Mouse (Mus musculus) olfactory bulb, adult 2 months (tissue): ENCODE data around the gene Pdia6.

Experiments
- CTCF ChIP-seq: fragments of 200-500 bp; IDR thresholded peaks from 2 replicates; pipeline ENCODE4 v1.5.1; 2012; ENCODE audit warnings: low read depth, mild to moderate bottlenecking, low read length, moderate library complexity; ENCODE audit not compliant: insufficient read depth
- POLR2A ChIP-seq: fragments of 200-500 bp; IDR thresholded peaks from 2 replicates; pipeline ENCODE4 v1.6.1; 2012; ENCODE audit warnings: mild to moderate bottlenecking, low read depth, low read length, moderate library complexity; ENCODE audit not compliant: insufficient read depth

DNA sequence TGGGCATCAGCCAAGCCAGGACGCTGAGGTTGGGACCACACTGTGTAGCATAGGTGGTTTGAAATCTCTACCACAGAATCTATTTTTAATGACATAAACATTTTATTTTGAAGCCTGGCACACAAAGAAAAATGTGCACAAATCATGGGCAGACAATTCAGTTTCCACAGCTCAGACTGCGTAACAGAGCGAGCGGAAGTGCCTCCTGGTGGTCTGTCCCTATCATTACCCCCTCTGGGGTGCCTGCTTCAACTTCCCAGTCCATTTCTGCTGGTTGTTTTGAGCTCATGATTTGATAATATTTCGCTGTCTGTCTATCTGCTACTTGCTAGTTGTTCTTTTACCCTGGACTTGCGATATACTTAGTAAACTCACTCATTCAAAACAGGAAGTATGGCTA lies 10.7 kb upstream of the Pdia6 start:
- no peak for TF ChIP-seq CTCF
- no peak for TF ChIP-seq POLR2A
